Mouse (Mus musculus) megakaryocyte, embryonic 14.5 days (primary cell): ENCODE results near the gene Il10rb.

Experiments used
- FLI1 ChIP-seq: IDR thresholded peaks from 2 replicates; pipeline ENCODE4 v1.6.1; 2012; ENCODE audit warnings: low read length, inconsistent platforms, mixed read lengths
- GATA1 ChIP-seq: IDR thresholded peaks from 3 replicates; pipeline ENCODE4 v1.6.1; 2012; ENCODE audit warnings: mixed read lengths, low read length, inconsistent platforms, borderline replicate concordance

DNA sequence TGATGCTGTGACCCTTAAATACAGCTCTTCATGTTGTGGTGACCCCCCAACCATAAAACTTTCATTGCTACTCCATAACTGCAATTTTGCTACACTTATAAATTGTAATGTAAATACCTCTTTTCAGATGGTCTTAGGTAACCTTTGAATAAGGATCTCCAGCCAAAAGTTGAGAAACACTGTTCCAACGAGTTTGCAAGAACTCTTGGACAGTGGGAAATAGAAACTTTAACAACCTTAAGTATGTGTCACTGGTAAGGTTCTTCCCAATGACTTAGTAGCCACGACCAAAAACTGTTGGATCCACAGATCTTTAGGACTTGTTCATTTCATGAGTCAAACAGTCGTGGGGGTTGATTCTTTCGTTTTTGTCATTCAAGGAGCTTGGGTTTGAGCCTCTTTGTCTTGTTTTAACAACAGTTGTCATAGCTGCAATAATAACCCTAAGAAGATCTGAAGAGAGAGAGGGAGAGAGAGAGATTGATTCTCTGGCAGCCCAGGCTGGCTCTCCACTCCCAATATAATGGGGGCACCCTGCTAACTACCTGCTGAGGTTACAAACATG lies 58.0 kb downstream of the Il10rb start:
- TF ChIP-seq FLI1 (no peak), GATA1 (no peak)
